Comparison of ENCODE assay signal across 24 mouse cellular contexts in the genomic region with DNA sequence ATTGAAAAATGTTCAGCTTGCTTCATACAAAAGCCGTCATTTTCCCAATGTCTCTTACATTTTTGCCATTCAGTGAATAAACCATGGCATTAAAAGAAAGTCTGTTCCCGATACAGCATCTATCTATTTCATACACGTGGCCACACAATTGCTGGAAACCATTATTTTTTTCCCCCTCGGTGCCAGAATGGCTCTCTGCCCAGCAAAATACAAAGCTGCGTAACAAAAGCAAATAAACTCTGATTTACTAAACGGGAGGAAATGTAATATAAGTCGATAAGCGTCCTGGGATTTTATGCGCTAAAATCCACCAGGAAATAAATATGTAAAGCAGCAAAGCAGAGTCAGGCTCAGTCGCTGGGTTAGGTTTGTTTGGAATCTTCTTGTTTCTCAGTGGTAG. TPM values are rescaled to one million over a fixed set of nuclear protein-coding genes. Genes with fewer than 3 reads are reported as not detected.
"Had no signal": no experiment of that assay in that cellular context is flagged by ENCODE, and none has a peak within 500 bp of the region (broad histone marks: within the 10 kb centered on the region; RNA-seq: fewer than 3 reads in every experiment).

No protein-coding gene starts in this region.

- H3K36me3 ChIP-seq: lung, embryonic 15.5 days; midbrain, embryonic 15.5 days; neural tube, embryonic 12.5 days; stomach, embryonic 15.5 days had no signal

- H3K9me3 ChIP-seq: lung, embryonic 15.5 days; megakaryocyte, embryonic 14.5 days; midbrain, embryonic 15.5 days; neural tube, embryonic 12.5 days; stomach, embryonic 15.5 days had no signal

- H3K9ac ChIP-seq: liver, postnatal 0 days; lung, embryonic 15.5 days; midbrain, embryonic 15.5 days; neural tube, embryonic 12.5 days; stomach, embryonic 15.5 days had no signal

- H3K27me3 ChIP-seq: lung, embryonic 15.5 days; megakaryocyte, embryonic 14.5 days; midbrain, embryonic 15.5 days; neural tube, embryonic 12.5 days; stomach, embryonic 15.5 days had no signal

- DNase-seq: liver, postnatal 0 days; lung, adult 2 months; lung, postnatal 14 days; lung, postnatal 36 days; right cerebral cortex, postnatal 14 days; thymus, adult 2 months; thymus, postnatal 25 days; thymus, postnatal 4 days had no signal

- H3K4me1 ChIP-seq: lung, embryonic 15.5 days; megakaryocyte, embryonic 14.5 days; midbrain, embryonic 15.5 days; neural tube, embryonic 12.5 days; stomach, embryonic 15.5 days had no signal

- H3K27ac ChIP-seq: lung, embryonic 15.5 days; macrophage; midbrain, embryonic 15.5 days; neural tube, embryonic 12.5 days; stomach, embryonic 15.5 days; stomach, postnatal 0 days had no signal

- ATAC-seq: liver, postnatal 0 days; lung, postnatal 0 days; midbrain, embryonic 15.5 days had no signal

- H3K4me3 ChIP-seq: lung, embryonic 15.5 days; megakaryocyte, embryonic 14.5 days; midbrain, embryonic 15.5 days; neural tube, embryonic 12.5 days; stomach, embryonic 15.5 days had no signal

- H3K4me2 ChIP-seq: lung, embryonic 15.5 days; midbrain, embryonic 11.5 days; midbrain, embryonic 15.5 days; neural tube, embryonic 12.5 days; stomach, embryonic 15.5 days had no signal

RNA-seq across cellular contexts. Expression of a gene that starts 59.6 kb away (rescaled TPM):
- total RNA-seq: megakaryocyte progenitor cell, adult 5-6 weeks; midbrain, postnatal 0 days; monocyte, adult 5-6 weeks; neutrophil, adult 5-6 weeks had no signal
- polyA plus RNA-seq: liver, postnatal 0 days; lung, adult 2 months; lung, embryonic 15.5 days; lung, postnatal 0 days; macrophage; midbrain, embryonic 11.5 days; midbrain, embryonic 15.5 days; midbrain, postnatal 0 days; neural tube, embryonic 12.5 days; neural tube, embryonic 14.5 days; spleen, adult 2 months; stomach, embryonic 15.5 days; stomach, postnatal 0 days; thymus, adult 2 months; urinary bladder, adult 2 months had no signal
